Mouse (Mus musculus): ENCODE measurements around the gene Mrpl58. TPM values are rescaled to one million over a fixed set of nuclear protein-coding genes. Genes with fewer than 3 reads are reported as not detected.

The Mrpl58 gene
- polyA plus RNA-seq, 1 experiment, result 146 TPM

DNA sequence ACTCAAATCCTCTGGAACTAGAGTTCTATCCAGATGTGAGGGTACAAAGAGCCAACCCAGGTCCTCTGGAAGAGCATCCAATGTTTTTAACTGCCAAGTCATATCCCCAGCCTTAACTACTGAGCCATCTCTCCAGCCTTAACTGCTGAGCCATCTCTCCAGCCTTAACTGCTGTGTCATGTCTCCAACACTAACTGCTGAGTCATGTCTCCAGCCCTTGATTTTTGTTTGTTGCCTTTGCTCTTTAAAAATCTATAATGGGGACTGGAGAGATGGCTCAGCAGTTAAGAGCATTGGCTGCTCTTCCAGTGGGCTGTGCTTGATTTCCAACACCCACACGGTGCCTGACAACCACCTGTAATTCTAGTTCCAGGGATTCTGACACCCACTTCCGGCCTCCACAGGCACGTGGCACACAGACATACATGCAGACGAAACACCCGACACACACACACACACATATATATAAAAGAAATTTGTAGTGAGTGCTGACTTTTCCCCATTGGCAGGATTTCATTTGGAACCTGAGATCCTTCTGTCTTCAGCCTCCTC, 34.1 kb downstream of the Mrpl58 start:
- TF ChIP-seq CTCF (conservative IDR thresholded peaks at IDR 0.05; ENCODE audit: insufficient read depth, insufficient read length, low read depth, low read length), result no peak
- no peaks in the 10 kb centered on the region for H3K36me3 ChIP-seq (ENCODE audit: control insufficient read depth, insufficient read depth, low read length)
- H3K4me1 ChIP-seq (ENCODE audit: control insufficient read depth, insufficient read depth, low read length), result no peaks in the 10 kb centered on the region
- no peak for DNase-seq
- H3K27me3 ChIP-seq (replicated peaks; ENCODE audit: control insufficient read depth, insufficient read depth, low read length), result no peaks in the 10 kb centered on the region
- H3K4me3 ChIP-seq (ENCODE audit: insufficient read depth, low read depth, low read length), result no peak overlapping the region
- 67% methylated on average over 5 of the region's 5 CpGs for WGBS
- no peak overlapping the region for H3K27ac ChIP-seq (ENCODE audit: insufficient read depth, low read depth, low read length)

DNA sequence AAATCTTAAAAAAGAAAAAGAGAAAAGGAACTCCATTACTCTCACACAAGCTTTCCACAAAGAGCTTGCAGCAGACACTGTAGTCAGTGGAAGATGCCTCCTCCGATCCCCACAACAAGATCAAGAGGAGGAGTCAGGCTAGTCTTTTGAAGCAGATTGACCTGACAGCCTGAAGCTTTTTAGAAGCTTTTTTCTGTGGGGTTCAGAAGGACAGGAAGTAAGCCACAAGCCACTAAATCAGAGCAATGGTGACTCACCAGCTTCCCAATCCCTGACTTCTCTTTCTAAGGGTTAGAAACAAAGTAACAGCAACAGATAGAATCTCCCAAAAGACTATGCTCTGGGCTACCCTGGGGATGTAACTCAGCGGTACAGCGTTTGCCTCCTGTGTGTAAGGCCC, 35.8 kb downstream of the Mrpl58 start:
- H3K27ac ChIP-seq (ENCODE audit: insufficient read depth, low read depth, low read length), result no peak overlapping the region
- no peaks in the 10 kb centered on the region for H3K36me3 ChIP-seq (ENCODE audit: control insufficient read depth, insufficient read depth, low read length)
- H3K4me1 ChIP-seq (ENCODE audit: control insufficient read depth, insufficient read depth, low read length), result no peaks in the 10 kb centered on the region
- 73% methylated on average over 3 of the region's 3 CpGs for WGBS
- H3K27me3 ChIP-seq (replicated peaks; ENCODE audit: control insufficient read depth, insufficient read depth, low read length), result no peaks in the 10 kb centered on the region
- DNase-seq, result no peak
- no peak for TF ChIP-seq POLR2A (IDR thresholded peaks at IDR 0.05; ENCODE audit: low read depth, low read length)
- no peak for TF ChIP-seq CTCF (conservative IDR thresholded peaks at IDR 0.05; ENCODE audit: insufficient read depth, insufficient read length, low read depth, low read length)
- no peak overlapping the region for H3K4me3 ChIP-seq (ENCODE audit: insufficient read depth, low read depth, low read length)

DNA sequence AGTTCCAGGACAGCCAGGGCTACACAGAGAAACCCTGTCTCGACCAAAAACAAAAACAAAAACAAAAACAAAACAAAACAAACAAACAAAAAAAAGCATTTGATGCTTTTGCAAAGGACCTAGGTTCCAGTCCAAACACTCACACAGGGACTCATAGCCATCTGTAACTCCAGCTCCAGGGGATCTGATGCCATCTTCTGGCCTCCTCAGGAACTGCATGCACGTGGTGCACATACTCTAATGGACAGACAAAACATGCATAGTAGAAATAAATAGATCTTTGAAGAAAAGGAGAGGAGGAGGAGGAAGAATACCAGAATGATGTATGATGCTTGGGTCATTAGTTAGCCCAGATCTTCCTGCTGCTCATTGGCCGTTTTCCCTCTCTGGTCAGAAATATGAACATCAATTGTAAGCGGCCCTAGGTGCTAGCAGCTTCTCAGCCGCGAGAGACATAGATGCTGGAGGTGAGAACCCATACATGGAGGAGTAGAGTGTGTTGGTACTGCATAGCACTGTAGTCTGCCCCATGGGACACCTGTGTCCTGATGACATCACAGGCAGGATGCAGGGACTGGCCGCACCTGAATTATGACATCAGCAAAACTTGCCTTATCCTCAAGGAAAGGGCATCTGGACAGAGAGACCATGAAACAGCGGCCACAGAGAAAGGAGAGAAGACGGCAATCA, 36.5 kb downstream of the Mrpl58 start, which contains the start of gene Trim80:
TSS of gene Trim80 (plus strand) at position 640 of the 690 bp plus-strand sequence.
- 95% methylated on average over 9 of the region's 9 CpGs for WGBS
- Histone ChIP-seq H3K4me3 (ENCODE audit: insufficient read depth, low read depth, low read length) (no peak within 1 kb of the TSS), H3K27me3 (replicated peaks; ENCODE audit: control insufficient read depth, insufficient read depth, low read length) (no peaks in the 10 kb centered on the region), H3K36me3 (ENCODE audit: control insufficient read depth, insufficient read depth, low read length) (no peaks in the 10 kb centered on the region), H3K27ac (ENCODE audit: insufficient read depth, low read depth, low read length) (no peak within 1 kb of the TSS), H3K4me1 (ENCODE audit: control insufficient read depth, insufficient read depth, low read length) (no peaks in the 10 kb centered on the region)
- no peak for TF ChIP-seq POLR2A (IDR thresholded peaks at IDR 0.05; ENCODE audit: low read depth, low read length)
- TF ChIP-seq CTCF (conservative IDR thresholded peaks at IDR 0.05; ENCODE audit: insufficient read depth, insufficient read length, low read depth, low read length), result peak; percentile 28; the same call in 1 of the 2 replicates
- no peak for DNase-seq

DNA sequence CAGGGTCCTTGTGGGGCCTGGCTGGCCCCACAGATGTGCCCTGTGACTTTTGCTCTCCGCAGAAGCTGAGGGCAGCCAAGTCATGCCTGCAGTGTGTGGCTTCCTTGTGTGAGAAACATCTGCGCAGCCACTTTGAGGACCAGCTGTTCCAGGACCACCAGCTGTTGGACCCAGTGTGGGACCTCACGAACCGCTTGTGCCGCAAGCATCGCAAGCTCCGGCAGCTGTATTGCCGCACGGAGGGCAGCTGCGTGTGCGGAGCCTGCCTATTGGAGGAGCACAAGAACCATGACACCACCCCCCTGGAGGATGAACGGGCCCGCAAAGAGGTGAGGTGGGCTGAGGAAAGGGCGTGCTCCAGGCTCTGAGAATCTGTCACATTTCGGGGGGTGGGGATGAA, 37.9 kb downstream of the Mrpl58 start:
- peaks cover 3% of the 10 kb centered on the region for H3K4me1 ChIP-seq (ENCODE audit: control insufficient read depth, insufficient read depth, low read length)
- no peak overlapping the region for H3K27ac ChIP-seq (ENCODE audit: insufficient read depth, low read depth, low read length)
- 77% methylated on average over 15 of the region's 15 CpGs for WGBS
- no peak overlapping the region for H3K4me3 ChIP-seq (ENCODE audit: insufficient read depth, low read depth, low read length)
- H3K27me3 ChIP-seq (replicated peaks; ENCODE audit: control insufficient read depth, insufficient read depth, low read length), result no peaks in the 10 kb centered on the region
- no peak for TF ChIP-seq POLR2A (IDR thresholded peaks at IDR 0.05; ENCODE audit: low read depth, low read length)
- DNase-seq, result no peak
- no peaks in the 10 kb centered on the region for H3K36me3 ChIP-seq (ENCODE audit: control insufficient read depth, insufficient read depth, low read length)

DNA sequence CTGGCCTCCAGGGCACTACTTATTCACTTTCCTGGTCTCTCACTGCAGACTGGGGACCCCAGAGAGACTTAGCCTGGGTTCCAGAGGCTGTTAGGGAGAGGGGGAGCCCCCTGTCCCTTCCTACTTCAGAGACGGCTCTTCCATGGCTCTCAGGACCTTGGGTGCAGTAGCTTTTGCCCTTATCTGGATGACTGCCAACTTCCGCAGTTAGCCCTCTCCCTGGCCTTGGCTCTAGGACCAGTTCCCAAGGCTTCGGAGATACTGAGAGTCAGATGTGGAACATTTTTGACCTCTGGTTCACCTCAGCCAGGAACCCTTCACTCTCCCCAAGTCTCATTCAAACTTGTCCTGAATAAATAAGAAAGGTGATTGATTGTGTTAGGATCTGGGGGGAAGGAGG, 43.4 kb downstream of the Mrpl58 start:
- H3K27me3 ChIP-seq (replicated peaks; ENCODE audit: control insufficient read depth, insufficient read depth, low read length), result no peaks in the 10 kb centered on the region
- peaks cover 49% of the 10 kb centered on the region for H3K4me1 ChIP-seq (ENCODE audit: control insufficient read depth, insufficient read depth, low read length)
- no peak for TF ChIP-seq CTCF (conservative IDR thresholded peaks at IDR 0.05; ENCODE audit: insufficient read depth, insufficient read length, low read depth, low read length)
- no peak for TF ChIP-seq POLR2A (IDR thresholded peaks at IDR 0.05; ENCODE audit: low read depth, low read length)
- peak overlapping the region; percentile 97 for H3K27ac ChIP-seq (ENCODE audit: insufficient read depth, low read depth, low read length)
- DNase-seq, result peak; percentile 81
- H3K4me3 ChIP-seq (ENCODE audit: insufficient read depth, low read depth, low read length), result no peak overlapping the region
- no peaks in the 10 kb centered on the region for H3K36me3 ChIP-seq (ENCODE audit: control insufficient read depth, insufficient read depth, low read length)
- 4% methylated on average over 3 of the region's 3 CpGs for WGBS

DNA sequence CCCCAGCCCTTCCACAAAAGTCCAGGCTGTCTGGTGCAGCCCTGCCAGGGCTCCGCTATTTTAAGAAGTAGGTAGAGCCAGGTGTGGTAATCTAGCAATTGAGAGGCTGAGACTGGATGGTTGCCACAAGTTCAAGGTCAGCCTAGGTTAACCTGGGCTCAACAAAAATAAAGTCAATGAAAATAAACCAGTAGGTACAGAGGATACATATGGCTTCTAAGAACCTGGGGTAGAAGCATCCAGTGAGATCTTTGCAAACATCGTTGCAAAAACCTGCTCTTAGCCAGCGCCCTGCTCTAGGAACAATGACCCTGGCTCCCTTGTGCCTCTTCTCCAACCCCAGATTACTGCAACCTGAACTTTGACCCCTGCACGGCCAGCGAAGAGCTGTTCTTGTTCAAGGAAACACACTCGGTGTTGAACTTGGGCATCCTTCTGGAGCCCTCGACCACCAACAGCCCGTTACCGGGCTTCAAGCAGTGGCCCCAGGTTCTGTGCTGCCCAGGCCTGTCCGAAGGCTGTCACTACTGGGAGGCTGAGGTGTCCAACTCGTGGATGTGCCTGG, 43.9 kb downstream of the Mrpl58 start:
- Histone ChIP-seq H3K27me3 (replicated peaks; ENCODE audit: control insufficient read depth, insufficient read depth, low read length) (no peaks in the 10 kb centered on the region), H3K4me3 (ENCODE audit: insufficient read depth, low read depth, low read length) (no peak overlapping the region), H3K27ac (ENCODE audit: insufficient read depth, low read depth, low read length) (peak overlapping the region; percentile 97), H3K4me1 (ENCODE audit: control insufficient read depth, insufficient read depth, low read length) (peaks cover 49% of the 10 kb centered on the region), H3K36me3 (ENCODE audit: control insufficient read depth, insufficient read depth, low read length) (no peaks in the 10 kb centered on the region)
- peak; percentile 79 for DNase-seq
- no peak for TF ChIP-seq POLR2A (IDR thresholded peaks at IDR 0.05; ENCODE audit: low read depth, low read length)
- no peak for TF ChIP-seq CTCF (conservative IDR thresholded peaks at IDR 0.05; ENCODE audit: insufficient read depth, insufficient read length, low read depth, low read length)
- 52% methylated on average over 11 of the region's 11 CpGs for WGBS

DNA sequence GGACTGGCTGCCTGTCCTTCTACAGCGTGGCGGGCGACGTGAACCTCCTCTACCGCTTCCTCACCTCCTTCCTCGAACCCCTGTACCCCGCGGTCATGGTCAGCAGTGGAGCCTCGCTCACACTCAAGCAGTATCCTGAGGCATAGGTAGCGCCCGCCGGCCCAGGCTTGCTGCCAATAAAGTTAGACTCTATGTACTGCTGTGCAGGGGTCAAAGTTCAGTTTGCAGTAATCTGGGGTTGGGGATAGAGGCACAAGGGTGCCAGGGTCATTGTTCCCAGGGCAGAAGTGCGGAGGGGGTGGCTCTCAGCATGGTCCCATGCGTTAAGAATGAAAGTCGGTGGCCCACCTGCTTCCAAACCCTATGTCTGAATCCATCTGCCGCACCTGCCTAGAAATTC, 44.5 kb downstream of the Mrpl58 start:
- H3K4me3 ChIP-seq (ENCODE audit: insufficient read depth, low read depth, low read length), result no peak overlapping the region
- peaks cover 49% of the 10 kb centered on the region for H3K4me1 ChIP-seq (ENCODE audit: control insufficient read depth, insufficient read depth, low read length)

More for the DNA sequence above, 44.5 kb downstream of the Mrpl58 start:
- H3K27me3 ChIP-seq (replicated peaks; ENCODE audit: control insufficient read depth, insufficient read depth, low read length), result no peaks in the 10 kb centered on the region
- TF ChIP-seq POLR2A (IDR thresholded peaks at IDR 0.05; ENCODE audit: low read depth, low read length) (no peak), CTCF (conservative IDR thresholded peaks at IDR 0.05; ENCODE audit: insufficient read depth, insufficient read length, low read depth, low read length) (no peak)
- peak; percentile 91 for DNase-seq
- H3K36me3 ChIP-seq (ENCODE audit: control insufficient read depth, insufficient read depth, low read length), result no peaks in the 10 kb centered on the region
- WGBS, result 58% methylated on average over 16 of the region's 16 CpGs
- peak overlapping the region; percentile 97 for H3K27ac ChIP-seq (ENCODE audit: insufficient read depth, low read depth, low read length)

Measured in kidney, adult 2 months (tissue).